Mouse (Mus musculus) frontal cortex, adult 2 months (tissue): ENCODE data around the gene Mfsd4b3. TPM values are rescaled to one million over a fixed set of nuclear protein-coding genes. Genes with fewer than 3 reads are reported as not detected.
"Not testable (repeated sequence)": the region's sequence is repeated elsewhere in the genome, so short reads cannot be mapped to it uniquely, and the experiment has no call there.

Experiments used
- DNase-seq, 2 experiments: peaks; one replicate each; pipeline ENCODE4 v3.0.0; 2022; ENCODE audit warnings: low spot score in 1 of 2; ENCODE audit errors: extremely low spot score in 1 of 2
- polyA plus RNA-seq: library from polyadenylated mRNA; depleted of rRNA; stranded (reverse); fragments of >200 nt; gene quantifications from 2 replicates; pipeline ENCODE4 v1.2.3, GENCODE M21; 2012; rRNA removed

Gene Mfsd4b3
- not detected in 2 replicates for polyA plus RNA-seq

DNA sequence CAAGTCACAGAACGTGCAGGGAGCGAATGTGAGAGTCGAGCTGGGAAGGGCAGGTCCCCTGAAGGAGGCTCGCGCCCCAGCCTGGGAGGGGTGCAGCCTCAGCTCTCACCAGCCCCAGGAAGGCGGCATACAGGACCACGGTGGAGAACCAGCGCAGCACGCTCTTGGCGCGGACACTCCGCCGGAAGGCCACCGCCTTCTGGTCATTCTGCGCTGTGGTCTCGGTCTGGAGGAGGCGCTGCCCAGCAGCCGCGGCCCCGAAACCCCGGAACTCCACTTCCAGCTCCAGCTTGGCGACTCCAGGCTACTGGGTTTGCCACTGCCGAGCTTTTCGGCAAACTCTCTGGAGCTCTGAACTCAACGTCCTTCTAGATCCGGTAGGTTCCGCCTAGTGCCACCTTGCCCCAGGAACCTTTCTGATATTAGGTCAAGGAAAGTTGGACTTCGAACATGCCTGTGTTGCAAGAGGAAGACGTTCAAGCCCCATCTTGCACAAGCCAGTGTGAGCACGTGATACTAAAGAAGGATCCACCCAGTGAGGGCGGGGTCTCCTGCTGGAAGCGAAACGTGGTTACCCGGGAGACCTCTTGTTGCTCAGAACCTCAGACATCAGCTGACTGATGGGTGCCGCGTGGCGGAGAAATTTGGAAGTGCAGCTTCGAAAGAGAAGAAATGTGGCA, at the start of gene Mfsd4b3:
Mfsd4b3 (minus strand) TSS at position 393 of the 680 bp plus-strand sequence.
- peak; percentile 92 for DNase-seq

DNA sequence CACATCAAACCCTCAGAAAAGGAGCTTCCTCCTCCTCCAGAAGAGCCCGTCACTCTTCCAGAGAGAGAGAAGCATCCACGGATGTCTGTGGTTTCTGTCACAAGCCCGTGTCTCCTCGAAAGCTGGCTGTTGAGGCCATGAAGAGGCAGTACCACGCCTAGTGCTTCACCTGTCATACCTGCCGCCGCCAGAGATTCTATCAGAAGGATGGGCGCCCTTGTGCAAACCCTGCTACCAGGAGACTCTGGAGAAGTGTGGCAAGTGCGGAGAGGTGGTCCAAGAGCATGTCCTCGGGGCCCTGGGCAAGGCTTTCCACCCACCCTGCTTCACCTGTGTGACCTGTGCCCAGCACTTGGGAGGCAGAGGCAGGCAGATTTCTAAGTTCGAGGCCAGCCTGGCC, 49.6 kb upstream of the Mfsd4b3 start:
- DNase-seq = no peak

DNA sequence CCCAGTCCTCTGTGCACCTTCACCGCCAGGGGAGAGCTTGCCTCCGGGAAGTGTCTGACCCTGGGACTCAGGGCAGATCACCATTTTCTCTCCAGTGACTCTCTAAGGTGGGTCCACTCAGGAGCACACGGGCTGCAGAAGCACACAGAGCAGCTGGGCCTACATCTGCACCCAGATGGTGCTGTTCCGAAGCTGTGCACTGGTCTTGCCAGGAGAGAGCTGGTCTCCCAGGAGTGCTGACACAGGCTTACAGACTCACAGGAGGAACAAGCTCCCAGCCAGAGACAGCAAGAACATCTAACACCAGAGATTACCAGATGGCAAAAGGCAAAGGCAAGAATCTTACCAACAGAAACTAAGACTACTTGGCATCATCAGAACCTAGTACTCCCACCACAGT, 48.9 kb upstream of the Mfsd4b3 start:
- not testable (repeated sequence) for DNase-seq

DNA sequence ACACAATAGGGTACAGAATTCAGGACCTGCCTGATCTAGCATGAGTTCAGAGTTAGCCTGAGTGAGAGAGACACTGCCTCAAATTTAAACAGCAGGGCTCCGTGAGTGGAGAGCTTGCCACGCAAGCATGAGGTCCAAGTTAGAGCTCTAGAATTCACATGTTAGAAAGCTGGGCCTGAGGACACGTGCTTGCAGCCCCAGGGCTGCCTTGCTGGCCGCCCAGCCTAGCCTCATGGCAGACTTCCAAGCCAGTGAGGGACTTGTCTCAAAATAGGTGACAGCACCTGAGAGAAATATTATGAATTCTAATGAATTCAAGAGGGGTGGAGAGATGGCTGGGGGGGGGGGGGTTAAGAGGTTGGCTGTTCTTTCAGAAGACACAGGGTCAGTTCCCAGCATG, 48.0 kb upstream of the Mfsd4b3 start:
- DNase-seq = no peak

DNA sequence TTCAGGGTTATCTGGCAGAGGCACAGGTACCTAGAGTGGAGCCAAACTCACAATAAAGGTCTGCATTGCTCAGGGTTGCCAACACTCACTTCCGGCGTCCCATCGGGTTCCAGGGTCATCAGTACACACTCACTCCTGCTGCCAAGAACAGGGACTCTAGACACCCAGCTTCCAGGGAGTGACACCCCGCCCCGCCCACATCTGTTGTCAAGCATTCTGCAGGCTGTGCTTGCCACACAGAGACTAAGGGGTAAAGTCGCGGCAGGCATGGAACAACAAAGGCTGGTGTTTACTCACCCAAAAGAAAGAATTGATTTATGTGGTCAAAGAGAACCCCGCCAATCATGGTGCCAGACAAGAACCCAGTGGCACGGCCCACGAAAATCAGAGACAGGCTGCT, 47.0 kb upstream of the Mfsd4b3 start:
- DNase-seq = no peak

DNA sequence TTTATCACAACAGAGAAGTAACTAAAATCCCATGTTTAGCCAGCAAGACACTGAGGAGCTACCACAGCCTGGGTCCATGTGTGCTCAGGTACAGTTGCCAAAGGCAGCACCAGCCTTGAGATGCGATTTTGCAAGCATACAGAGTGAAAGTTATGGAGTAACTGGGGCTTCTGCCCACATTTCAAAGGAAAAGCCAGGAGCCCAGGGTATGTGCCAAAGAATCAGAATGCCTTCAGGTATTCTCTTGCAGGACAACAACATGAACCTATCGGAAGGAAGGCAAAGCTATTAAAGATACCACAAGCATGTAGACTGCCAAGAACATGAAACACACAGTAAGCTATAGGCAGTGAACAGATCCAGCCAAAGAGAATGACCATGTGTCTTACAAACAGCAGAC, 40.8 kb upstream of the Mfsd4b3 start:
- no peak for DNase-seq

DNA sequence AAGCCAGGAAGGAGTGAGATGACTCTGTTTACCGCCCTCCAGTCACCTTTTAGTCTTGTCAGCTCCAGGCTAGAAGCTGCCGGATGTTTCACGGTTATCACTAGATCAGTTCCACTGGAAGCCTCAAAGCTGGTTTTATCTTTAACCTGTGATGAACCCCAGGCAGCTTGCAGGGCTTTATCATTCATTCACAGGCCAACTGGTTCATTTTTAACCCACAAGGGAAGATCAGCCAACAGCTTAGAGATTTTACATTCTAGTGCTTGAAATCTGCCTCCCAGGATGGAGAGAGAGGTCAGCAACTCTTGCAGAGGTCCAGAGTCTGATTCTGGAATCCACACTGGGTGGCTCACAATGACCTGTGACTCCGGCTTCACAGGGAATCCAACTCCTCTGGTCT, 31.2 kb upstream of the Mfsd4b3 start:
- DNase-seq = no peak

DNA sequence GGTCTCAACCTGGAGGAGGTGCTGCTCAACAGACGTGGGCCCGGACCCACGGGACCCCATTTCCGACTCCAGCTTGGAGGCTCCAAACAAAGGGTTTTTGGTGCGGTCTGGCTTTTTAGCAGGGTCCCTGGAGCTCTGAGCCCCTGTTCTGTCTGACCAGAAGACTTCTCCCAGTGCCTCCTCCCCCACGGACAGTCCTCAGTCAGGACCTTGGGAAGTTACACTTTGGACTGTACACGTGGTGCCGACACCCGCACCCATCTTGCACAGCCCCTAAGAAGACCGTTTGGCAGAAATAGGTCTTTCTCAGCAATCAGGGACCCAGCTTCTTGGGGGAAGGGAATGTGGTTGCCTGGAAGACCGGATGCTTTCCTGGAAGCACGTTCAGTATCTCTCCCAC, 26.5 kb upstream of the Mfsd4b3 start, which contains the start of gene Mfsd4b5:
Mfsd4b5 (minus strand) TSS at position 181 of the 400 bp plus-strand sequence.
- no peak for DNase-seq

DNA sequence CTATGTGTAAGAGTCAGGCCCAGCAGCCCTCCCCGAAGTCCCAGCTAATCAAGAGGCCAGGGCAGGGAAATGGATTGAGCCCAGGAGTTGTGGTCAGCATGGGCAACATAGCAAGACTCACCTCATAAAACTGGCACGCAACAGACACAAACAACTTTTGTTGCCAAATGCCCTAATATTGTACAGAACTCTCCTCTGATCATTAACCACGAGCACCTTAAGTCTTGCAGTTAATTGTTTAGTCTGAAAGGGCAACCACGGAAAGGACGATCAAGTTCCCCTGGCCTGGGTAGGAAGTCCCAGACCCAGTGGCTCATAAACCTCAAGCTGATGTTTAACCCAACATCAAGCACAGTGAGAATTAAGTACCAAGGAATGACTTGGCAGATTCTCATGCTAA, 22.7 kb upstream of the Mfsd4b3 start:
- no peak for DNase-seq

DNA sequence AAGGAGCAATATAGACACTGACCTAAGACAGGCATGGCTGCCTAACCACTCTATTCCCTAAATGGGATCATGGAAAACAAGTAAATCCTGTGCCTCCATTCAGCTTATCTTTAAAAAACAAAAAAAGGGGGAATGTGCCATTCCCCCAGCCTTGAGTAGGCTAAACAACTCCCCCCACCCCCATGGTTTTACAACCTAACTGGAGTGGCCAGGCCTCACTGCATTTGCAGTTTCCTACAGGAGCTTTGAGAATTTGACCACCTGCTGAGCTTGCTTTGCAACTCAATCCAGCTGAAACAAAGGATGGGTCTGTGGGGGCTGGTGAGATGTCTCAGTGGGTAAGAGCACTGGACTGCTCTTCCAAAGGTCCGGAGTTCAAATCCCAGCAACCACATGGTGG, 18.3 kb upstream of the Mfsd4b3 start:
- DNase-seq = no peak

DNA sequence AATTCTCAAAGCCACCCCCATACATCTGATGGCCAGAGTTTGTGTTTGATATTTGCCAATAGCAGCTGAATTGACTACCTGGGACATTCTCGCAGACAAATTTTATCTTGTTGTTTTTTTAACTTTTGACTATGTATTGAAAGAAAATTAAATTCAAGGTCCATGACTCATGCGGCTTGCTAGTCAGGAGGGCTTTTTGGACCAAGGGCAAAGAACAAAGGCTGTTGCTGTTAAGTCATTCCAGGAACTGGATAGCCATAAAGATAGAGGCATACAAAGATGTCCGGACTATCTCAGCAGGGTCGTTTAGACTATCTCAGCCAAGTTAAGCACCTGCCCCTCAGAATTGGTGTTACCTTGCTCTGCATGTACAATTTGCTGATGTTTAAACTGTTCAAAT, 17.4 kb upstream of the Mfsd4b3 start:
- no peak for DNase-seq

DNA sequence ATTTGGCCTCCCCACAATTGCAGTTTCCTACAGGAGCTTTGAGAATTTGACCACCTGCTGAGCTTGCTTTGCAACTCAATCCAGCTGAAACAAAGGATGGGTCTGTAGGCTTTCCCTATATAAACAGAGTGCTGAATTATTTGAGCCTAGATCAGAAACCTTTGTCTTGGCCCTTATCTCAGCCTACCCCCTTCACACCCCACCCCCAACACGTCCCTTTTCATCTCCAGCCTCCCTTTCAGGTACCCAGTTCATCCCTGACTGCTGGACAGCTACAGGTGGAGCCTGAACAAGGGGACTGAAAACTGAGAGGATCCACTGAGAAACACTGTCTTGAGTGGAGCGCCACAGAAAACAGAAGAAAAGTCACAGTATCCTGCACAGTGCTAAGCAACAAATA, 15.8 kb upstream of the Mfsd4b3 start:
- DNase-seq = no peak

DNA sequence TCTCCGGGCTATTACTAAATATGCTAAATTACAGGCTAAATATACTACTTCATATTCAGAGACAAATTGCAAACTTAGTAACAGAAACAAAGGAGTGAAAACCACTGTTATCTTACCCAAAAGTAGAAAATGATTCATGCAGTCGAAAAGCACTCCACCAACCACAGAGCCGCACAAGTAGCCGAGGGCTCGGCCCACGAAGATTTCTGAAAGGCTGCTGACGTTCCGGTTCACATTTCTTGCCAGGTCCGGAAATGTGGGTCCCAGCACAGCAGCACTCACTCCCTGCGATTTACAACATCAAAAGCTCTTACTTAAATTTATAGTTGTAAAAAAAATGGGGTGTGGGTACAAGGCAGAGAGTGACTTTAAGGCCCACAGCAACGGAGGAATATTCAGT, 15.0 kb upstream of the Mfsd4b3 start:
- peak in 1 of 2 experiments; percentile 11 for DNase-seq

DNA sequence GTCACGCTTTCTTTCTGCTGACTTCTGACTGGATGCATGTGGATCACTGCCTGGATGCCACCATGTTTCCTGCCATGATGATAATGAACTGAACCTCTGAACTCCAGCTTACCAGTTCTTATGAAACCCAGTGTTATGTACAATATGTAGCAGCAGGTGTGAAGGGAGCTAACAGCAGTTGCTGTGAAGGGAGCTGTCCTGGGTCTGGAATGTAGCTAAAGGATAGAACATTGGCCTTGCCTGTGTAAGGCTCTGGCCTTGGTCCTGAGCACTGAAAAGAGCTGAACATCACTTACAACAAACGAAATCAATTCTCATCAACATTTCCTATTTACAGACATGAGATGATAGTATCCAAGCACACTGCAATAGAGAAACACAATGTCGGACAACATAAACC, 7.6 kb upstream of the Mfsd4b3 start:
- no peak for DNase-seq

DNA sequence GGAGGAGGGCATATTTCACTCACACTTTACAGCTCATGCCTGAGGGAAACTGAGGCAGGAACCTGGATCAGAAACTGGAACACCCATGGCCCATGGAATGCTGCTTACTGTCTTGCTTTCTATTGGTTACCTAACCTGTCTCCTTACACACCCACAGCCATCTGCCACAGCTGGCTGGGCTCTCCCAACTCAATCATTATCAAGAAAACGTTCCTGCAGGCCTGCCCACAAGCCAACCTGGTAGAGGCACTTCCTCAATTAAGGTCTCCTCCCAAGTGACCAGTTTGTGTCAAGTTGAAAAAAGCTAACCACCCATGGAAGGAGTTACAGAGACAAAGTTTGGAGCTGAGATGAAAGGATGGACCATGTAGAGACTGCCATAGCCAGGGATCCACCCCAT, 2.0 kb upstream of the Mfsd4b3 start:
- no peak for DNase-seq

DNA sequence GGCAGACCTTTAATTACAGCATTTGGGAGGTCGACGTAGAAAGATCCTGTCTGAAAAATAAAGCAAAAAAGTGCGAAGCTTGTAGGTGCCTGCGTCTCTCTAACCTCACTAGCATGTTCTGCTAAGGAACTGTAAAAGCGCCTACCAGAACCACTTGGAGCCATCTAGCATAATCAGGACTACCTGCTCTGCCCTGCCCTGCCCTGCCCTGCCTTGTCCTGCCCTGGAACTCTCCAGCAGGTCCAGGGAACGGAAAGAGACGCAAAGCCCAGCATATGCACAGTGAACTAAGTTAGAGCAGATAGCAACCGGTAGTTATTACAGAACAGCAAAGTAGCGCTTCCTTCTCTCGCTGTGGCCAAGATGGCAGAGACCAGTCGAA, 479 bp upstream of the Mfsd4b3 start:
- DNase-seq = no peak

DNA sequence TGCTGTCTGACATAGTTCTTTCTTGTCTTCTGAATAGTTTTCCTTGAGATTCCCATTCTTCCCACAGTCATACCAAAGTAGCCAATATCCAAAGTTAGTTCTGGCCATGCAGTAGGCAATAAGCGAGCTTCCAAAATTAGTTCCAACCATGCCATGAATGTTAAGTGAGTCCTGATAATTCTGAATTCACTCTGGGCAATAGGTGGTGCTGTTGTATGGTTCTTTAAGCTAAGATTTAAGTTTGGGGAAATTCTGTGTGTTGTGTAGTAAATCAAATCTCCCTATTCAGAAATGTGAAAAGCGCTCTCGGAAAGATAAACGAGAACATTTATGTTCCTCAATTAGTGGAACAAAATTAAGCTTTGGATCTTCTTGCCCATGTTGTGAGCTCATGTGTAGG, 1.7 kb downstream of the Mfsd4b3 start:
- peak in 1 of 2 experiments; percentile 68 for DNase-seq

DNA sequence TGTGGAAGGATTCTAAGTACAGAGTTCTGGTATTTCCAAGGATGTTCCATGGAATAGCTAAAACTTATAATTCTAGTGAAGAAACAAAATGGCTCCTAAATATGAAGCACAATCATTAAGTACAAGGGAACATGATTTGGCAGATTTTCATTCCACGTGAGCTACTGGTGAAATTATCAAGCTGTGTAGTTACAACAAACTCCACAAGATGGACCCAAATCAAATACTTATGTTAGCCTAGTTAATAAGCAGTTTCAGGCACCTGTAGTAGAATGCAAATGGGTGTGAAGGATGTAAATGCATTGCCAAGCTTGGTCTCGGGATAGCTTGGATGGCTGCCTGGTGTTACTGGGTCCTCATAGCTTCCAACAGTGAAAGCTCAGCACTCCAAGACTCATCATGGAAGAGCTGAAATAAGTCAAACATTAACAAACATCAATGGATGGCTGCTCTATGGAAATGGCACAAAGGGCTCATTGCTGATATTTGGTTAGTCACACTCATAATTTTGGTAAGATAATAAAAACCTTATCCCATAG, 3.5 kb downstream of the Mfsd4b3 start:
- no peak for DNase-seq

DNA sequence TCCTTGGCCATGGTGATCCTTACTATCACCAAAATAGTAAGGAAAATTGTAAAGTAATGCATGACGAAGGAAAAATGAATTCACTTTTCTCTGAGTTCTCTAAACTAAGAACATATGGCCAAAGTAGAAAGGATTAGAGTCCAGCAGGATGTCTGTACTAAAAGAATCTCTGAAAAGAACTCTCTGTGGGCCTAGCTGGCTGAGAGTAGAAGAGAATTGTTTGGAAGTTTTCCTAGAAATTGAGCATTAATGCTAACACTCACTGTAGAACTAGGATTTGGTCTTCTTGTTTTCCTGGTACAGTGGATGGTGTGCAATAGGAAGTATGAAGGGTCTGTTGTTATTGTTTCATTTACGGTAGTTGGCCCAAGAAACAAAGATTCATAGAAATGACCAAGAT, 4.8 kb downstream of the Mfsd4b3 start:
- DNase-seq = no peak

DNA sequence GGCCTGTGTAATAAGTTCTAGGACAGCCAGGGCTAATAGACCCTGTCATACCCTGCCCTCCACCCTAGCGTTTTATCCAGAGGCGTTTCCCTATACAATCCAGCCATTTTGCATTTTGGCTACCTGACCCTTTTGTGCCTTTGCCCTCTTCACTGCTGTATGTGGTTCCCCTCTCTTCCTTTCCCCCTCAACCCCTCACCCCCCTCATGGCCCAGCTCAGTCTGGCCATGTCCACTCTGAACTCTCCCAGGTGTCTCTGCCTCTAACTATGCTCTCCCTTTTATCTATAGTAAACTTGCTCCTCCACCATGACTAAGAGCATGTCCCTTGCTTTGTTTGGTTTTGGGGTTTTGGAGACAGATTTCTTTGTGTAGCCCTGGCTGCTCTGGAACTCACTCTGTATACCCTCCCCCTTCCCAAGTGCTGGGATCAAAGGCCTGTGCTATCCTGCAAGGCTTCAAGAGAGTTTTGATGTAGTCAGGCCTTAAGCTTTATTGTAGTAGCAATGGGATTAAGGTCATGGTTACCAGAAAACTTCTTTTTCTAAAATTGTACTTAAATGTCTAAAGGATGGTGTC, 10.5 kb downstream of the Mfsd4b3 start:
- DNase-seq = no peak

DNA sequence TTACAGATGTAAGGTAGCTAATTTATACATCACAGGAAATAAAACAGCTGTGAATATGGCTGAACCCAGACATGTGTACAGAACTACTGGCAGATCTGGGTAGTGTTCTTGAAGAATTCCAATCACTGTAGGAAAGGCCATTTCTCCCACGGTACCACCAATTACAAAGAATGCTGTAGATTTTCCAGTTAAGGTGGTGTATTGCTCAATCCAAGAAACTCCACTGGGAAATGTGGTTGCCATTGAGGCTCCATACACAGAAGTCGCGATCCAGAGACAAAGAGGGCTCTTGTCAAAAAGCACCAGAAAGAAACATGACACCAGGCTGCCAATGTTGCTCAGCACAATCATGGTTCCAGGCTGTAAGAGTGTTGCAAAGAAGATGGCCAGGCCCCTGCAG, 12.8 kb downstream of the Mfsd4b3 start:
- not testable (repeated sequence) for DNase-seq

DNA sequence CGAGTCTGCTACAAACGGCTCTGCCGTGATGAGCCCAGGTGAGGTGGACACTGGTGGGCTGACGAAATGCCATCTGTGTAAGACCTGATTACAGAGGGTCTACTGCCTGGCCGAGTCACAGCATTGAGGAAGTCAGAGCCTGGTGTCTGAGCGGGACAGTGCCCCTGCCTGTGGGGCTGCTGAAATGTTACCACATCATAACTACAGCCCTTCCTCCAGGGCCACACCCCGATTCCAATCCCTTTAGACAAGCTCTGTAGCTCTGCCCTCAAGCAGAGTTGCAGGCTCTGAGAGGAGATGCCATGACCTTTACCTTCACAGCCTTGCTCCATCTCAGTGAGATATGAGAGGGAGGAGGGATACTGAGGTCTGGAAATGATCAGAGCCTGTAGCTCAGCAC, 23.4 kb downstream of the Mfsd4b3 start:
- DNase-seq = no peak
